Mouse (Mus musculus) regulatory T cell (primary cell): ENCODE results near the gene Shroom3.

Experiments used
- in situ Hi-C: fragments of 300-600 bp; cut with MboI, MseI; formaldehyde crosslinking; loops from one replicate; pipeline ENCODE4 v1.15.1; 2025; ENCODE audit warnings: high pct_unique_total_duplicates

Gene Shroom3

DNA sequence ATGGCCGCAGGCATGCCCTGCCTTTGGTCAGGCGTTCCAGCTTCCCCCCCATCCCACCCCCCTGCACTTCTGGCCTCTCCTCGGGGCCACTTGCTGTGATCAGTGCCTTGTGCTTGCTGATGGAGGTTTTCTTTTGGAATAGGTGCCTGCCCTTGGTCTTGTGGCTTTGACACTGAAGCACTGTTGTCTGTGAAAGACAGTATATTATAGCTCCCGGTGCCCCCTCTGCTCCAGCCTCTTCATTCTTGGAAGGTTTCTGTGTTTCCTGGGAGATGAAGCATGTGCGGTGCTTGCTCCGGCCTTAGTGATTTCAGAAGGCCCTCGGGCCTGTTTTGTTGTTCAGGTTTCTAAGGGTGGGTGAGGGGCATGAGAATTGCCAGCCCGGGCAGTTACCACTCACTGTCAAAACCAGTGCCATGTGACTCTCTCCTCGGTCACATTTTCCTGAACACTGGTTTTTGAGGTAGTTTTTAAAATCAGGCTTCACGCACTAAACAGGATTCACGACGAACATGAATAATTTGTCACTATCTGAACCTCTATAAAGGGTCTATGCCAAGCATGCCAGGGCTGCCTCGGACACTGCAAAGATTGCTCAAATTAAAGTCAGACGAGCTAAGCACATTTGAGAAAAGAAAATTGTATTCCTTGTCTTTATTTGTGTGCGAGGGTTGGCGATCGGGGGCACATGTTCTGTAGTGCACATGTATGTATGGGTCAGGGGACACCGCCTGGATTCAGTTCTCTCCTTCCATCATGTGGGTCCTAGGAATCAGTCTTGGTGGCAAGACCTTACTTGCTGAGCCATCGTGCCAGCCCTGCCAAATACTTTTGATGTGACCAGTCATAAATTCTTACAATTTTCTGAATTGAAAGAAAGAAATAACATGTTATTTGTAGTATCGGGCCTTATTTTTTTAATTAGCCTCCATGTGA is 160.9 kb downstream of the Shroom3 start:
- in situ Hi-C loops: no loop called here

DNA sequence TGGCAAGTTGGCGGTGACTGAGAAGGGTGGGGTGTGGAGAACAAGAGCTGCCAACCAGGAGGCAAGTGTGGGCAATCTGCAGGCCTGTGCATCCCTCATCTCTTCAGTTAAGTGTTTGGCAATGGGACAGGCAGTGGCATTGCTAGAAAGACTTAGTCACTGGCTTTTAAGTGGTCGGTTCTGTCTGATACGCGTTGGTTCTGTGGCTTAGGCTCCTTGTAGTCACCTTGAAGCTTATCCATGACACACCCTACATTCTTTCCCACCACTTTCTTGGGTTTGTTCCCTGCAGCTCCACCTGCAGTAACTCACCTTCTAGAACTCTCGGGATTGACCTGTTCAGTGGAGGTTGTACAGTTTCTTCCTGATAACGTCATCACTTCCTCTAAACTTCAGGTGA is 166.5 kb downstream of the Shroom3 start:
- in situ Hi-C loops: no loop called here

DNA sequence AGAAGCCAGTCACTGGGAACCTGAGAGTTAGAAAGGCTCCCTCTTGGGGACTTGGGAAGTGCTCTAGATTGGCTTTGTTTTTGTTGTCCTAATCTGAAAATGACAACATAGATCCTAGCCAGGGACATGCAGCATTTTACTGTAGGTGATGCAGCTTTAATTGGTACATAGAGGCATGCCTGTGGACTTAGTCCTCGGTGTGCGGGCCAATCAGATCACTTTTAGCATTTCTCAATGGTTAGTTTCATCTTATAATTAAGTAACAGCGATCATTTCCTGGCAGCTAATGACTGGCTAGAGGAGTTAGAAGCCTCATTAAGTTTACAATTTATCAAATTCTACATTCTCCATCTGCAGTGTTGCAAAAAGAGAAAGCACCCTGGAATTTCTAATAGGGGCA is 167.7 kb downstream of the Shroom3 start:
- in situ Hi-C loops: no loop called here

DNA sequence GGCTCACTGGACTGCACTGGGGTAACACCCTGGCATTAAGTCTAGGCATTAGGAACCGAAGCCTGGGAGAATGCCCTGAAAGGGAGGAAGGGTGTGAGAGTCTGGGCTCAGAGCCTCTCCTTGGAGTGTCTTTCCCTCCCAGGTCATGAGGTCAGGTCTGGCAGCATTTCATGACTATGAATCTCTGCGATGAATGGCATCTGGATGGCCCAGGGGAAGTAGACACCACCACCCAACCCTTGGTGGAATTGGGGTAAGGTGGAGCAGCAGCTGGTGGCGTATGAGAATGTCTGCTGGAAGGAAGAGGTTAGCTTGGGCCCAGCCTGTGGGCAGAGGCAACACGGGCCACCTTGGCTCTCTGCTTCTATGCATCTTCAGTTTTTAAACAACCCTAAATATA is 171.7 kb downstream of the Shroom3 start:
- in situ Hi-C loops: no loop called here

DNA sequence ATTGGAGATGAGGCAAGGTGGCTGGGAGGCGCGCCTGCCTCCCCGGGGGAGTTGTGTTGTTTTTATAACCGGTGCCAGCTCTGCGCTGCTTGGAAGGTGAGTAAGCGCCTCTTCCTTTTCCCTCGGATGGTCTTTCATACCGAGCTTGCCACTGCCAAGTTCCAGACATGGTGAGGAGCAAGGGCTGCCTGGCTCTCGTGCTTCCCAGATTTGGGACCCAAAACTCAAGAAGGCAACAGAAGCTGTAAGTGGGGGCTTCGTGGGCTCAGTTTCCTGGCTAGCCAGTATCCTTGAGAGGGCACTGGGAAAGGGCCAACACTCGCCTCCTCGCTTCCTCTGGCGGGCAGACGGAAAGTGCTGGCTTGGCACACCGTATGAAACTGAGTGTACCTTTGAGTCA is 173.1 kb downstream of the Shroom3 start:
- in situ Hi-C loops: no loop called here

DNA sequence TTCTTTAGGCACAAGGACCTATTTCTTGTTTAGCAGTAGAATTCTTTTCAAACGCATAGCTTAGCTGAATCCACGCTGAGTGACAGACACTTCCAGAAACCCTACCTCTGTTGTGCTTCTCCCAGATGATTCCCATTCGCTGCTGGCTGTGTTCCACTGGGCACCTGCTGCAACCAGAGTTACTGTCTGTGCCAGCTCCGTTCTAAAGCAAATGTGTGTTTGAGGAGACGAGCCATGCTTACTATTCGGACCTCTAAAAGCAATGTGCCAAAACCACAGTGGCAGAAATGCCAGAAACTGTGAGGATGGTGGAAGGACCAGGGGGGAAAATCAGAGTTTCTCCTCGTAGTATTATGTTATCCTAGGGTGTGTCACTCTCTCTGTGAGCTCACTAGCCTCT is 173.9 kb downstream of the Shroom3 start:
- in situ Hi-C loops: no loop called here

DNA sequence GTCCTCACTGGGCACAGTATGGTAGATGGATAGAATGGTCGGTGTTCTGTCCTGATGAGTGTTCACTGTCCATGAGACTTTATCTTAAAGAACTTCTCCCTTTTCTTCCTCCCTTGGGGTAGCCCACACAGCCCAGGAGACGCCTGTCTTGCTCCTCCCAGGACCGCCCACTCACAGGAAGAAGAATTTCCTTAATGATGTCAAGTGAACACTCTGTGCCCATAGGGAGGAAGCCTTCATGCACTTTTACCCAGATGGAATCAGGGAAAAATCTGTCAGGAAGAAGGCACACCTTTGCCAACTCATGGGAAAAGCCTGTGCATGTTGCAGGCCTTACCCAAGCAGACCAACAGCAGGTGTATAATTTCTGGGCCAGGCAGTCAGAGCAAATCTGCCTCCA is 174.9 kb downstream of the Shroom3 start:
- in situ Hi-C loops: no loop called here

DNA sequence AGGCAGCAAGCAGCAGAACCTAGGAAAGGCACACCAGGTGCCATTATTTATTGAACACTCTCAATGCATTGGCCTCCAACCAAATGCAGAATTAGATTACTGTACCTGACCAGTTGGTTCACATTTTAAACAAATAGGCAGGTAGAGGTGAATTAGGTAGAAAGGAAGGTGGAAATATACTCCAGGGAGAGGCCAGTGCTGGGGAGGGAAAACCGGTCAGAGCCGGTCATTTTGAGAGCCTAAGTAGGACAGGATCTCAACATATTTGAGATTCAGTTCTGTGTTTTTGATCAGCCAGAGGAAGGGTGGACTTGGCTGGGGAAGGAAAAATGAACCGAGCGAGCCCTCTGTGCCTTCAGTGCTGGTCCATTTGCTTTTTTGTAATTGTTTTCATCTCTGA is 175.3 kb downstream of the Shroom3 start:
- in situ Hi-C loops: no loop called here

DNA sequence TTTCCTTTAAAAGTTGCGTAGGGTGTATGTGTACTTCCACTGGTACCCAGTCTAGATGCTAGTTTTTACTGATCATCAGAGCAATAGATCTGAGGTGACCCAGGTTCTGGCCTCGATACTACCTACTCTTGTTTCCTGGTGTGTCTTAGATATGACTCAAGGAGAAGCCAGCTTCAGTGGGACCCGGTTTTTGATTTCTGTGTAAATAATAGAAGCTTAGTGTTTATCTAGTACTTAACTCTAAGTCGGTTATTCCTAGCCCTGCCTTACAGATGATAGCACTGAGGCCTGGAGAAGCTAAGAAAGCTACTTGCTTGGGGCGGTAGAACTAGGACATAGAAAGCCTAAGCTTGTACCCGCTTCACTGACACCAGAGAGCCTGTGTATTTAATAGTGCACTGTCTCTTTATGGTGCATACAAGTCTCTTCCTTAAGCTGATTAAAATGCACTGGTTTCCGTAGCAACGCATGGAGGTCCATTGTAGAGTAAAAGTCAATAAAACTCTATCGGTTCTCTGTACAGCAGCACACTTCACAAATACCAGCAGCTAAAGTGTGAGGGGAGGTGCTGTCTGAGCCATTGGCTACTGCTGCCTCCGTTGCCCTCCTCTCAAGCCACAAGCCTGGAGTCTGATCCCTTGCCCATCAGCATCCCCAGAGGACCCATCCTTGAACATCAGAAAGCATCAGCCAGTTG is 178.3 kb downstream of the Shroom3 start:
- in situ Hi-C loops: no loop called here

DNA sequence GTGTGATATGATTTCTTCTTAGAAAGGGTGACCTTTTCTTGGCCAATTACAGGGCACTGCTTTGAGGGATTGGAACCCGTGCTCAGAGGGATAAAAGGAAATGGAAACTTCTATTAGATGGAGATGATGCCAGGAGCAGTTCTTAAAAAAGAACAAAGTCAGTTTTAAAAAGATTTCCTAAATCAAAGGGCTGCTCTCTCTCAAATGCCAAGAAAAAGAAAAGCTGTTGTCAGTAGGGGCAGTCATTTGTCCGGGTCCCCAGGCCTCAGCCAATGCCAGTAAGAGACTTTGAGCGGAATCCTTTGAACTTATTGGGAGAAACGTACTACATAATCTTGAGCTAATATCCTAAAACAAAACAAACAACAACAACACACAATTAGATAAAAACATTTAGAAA is 181.9 kb downstream of the Shroom3 start:
- in situ Hi-C loops: no loop called here

DNA sequence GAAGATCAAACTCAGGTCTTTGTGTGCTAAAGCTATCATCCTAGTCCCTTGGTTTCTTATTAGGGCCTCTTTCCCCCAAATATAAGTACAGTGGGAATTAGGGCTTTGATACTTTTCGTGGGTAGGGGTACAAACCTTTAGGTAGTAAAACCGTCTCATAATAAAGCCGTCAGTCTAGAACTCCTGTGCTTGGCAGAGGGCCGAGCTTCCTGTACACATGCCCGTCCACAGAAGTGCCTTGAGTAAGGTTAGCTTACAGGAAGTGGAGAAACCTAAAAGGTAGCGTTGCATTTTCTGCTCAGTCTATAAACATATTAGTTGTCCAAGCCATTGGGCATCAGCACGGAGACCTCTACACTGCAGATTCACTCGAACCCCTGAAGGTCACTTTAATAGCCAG is 183.3 kb downstream of the Shroom3 start:
- in situ Hi-C loops: no loop called here

DNA sequence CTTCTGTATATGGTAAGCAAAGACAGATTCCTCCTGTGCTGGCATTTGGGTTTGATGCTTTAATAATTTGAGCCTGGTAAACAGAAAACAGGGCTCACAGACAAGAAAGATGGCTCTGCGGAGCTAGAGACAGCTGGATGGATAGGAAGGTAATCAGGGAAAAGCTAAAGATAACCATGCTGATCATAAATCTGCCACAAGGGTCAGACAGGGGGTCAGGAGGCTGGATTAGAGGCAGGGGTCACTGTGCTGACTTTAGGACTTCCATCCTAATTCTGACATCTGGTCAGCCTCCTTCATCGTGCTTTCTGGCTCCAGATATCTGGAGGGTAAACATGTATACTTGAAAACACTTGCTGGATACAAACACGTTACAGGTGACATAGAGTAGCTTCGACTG is 184.0 kb downstream of the Shroom3 start:
- in situ Hi-C loops: no loop called here

DNA sequence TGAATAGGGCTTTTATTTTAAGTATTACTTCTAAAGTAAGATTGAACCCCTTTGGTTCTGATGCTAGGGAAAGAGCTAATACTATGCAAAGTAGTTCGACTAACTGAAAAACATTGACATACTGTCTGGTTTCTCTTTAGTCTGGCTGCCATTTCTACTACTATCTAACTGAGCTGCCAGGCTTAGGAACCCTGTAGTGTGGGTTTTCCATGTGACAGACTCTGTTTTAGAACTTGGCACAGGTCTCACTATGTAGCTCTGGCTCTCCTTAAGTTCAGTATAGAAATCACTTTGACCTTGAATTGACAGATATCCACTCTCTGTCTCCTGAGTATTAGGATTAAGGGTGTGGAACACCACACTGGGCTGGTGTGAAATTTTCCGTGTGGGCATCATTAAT is 185.0 kb downstream of the Shroom3 start:
- in situ Hi-C loops: no loop called here

DNA sequence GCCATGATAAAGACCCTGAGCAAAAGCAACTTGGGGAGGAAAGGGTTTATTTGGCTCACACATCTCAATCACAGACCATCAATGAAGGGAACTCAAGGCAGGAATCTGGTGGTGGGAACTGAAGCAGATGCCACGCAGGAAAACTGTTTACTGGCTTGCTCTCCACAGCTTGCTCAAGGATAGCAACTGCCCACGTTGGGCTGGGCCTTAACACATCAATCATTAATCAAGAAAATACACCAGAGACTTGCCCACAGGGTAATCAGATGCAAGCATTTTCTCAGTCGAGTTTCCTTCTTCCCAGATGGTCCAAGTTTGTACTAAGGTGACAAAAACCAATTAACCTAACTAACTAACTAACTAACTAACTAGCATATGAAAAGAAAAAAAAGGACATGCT is 187.8 kb downstream of the Shroom3 start:
- in situ Hi-C loops: no loop called here

DNA sequence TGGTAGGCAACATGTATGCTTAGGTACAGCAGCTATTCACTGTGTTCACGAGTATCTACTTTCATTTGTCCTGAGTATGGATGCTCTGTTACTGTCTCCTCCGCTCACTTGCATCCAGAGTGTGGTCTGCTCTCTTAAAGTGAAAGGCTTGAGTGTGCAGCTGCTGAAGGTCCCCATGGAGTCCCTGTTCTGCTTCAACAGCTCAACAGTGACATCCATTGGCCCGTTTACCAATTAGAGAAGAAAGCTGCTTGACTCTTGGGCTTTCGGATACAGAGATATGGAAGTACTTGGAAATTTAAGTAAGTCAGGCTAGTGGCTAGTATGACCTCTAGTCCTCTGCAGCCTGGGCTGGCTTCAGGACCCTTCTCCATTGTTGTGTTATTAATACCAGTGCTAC is 188.9 kb downstream of the Shroom3 start:
- in situ Hi-C loops: no loop called here

DNA sequence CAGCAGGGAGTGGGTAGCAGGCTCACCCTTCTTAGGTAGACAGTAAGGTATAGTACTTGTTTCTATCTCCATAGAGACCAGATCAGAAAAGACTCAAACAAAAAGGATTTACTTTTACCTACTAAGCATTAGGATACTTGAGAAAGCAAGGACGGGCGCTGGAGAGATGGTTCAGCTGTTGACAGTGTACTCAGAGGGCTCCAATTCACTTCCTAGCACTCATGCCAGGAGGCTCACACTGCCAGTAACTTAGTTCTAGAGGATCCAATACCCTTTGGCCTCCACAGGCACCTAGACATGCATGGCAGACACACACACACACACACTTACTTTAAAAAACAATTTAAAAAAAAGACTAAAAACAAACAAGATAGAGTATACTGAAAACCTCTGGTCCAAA is 189.8 kb downstream of the Shroom3 start:
- in situ Hi-C loops: no loop called here

DNA sequence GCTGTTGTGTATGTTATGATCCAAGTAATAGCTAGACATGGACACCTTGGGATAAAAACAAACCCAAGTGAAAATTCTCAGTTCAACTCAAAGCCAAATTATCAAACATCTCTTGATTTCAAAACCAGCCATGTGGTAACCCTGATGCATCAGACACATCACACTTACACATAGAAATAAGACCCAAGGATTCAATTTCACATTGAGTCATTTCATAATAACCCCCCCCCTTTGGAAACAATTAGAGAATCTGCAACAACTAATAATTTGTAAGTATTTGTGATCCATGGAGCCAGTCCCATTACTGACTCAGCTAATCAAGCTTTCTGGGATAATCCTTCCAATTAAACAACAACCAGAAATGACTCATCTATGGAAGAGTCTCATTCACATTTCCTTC is 190.3 kb downstream of the Shroom3 start:
- in situ Hi-C loops: no loop called here

DNA sequence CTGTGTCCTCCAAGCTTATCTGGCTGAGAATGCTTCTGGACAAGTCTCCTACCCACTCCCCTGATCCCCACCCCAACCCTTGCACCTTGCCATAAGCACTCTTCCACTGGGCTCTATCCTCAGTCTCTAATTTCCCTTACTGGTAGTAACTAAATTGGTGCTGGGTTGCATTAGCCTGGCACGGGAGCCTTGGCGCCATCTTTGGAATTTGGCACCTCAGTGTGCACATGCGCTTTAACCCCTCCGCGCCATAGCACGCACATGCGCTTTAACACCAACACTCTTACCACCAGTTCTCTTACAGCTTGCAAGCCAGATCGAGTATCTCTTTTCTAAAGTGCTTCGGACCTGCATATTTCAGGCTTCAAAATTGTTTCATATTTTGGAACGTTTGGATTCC is 192.6 kb downstream of the Shroom3 start:
- in situ Hi-C loops: no loop called here

DNA sequence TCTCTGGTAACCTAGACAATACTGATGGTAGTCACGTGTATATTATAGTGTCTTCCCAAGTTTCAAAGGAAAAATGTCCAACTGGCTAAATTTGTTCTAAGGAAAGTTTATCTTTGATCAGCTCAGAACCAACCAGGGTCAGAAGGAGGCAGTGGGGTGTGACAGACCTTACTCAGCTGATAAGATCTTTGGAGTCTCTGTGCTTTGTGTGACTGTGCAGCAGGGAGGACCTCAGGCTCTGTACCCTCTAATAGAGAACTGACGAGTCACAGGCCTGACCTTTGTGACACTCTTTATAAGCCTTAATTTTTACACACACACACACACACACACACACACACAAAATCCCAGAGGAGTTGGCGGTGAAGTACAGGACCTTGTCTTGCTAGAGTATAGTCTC is 193.9 kb downstream of the Shroom3 start:
- in situ Hi-C loops: no loop called here

DNA sequence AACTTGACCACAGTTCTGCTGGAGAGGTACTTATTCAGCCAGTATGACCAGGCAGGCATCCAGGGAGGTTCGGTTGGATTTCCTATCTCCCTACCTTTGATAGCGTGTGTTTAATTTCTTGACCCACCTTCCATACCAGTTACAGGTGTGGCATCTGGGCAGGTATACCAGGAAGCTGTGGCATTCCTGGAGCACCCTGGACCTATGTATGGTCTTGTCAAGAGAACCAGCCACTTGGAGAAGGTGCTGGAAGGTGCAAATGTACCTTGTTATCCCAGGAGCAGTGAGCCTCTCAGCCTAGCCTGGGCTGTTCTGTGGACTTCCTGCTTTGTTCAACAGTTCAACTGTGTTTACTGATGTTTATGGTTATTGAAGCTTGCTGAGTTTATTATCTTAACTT is 197.2 kb downstream of the Shroom3 start:
- in situ Hi-C loops: no loop called here

DNA sequence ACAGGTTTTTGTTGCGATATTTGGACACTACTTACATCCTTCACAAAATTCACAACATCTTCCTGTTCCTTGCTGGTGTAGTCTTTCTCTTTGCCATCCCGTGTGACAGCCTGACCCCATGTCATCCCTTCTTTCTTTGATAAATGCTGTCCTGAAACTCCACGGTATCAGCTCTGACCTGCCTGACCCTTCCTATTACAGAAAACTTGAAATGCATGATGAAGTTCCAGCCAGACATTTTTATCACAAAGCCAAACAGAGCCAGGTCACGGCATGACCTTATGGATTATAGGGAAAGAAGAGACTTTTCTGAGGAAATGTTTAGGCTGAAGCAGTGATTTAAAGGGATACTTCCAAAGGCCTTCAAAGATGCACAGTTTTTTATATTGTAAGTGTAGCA is 197.7 kb downstream of the Shroom3 start:
- in situ Hi-C loops: no loop called here

DNA sequence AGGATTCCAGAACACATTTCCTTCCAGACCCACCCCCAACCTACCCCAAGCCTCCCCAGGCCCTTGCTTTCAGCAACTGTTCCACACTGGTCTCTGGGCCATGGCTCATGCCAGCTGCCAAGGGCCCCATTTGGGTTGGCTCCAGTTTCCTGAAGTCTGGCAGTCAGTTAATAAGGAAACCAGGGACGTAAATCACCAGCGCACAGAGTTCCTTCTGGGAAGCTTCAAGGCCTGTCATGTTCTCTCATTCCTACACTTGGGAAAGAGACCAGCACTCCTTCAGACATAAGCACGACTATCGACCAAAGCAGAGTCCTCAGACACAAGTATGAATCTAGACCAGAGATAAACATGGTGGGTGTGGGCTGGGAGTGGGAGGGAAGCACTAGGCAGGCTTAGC is 202.9 kb downstream of the Shroom3 start:
- in situ Hi-C loops: no loop called here

DNA sequence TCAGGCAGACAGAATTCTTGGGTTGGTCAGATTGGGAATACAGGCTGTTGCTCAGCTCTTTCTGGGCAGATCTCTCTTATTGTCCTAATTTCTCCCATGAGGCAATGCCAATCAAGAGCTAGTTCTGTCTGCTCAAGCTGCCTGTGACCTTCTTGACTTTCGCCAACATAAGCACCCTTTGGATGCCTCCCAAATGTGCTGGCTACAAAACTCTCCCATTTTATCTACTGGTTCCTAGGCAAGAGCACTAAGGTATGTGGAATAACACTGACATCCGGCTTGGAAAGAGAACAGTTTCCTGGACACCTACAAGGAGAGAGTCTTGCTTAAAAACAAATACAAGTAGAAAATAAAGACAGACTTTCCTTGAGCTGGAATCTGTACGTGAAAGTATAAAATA is 204.3 kb downstream of the Shroom3 start:
- in situ Hi-C loops: no loop called here
